Mouse (Mus musculus) heart, embryonic 15.5 days (tissue): Measurements from ENCODE around the gene Eya2. TPM values are rescaled to one million over a fixed set of nuclear protein-coding genes. Genes with fewer than 3 reads are reported as not detected.

ENCODE experiments used
- ATAC-seq: fragments of 200-750 bp; cut with Nextera tagmentation; replicated peaks from 2 replicates; pipeline ENCODE4 v1.8.0; 2017; ENCODE audit warnings: low read depth, moderate TSS enrichment; ENCODE audit not compliant: insufficient number of reproducible peaks, insufficient read depth, low FRiP score
- H3K27ac ChIP-seq: fragments of 300-500 bp; sonication (generic); 2 replicates; pipeline ENCODE4 v1.5.1; 2015; ENCODE audit warnings: mild to moderate bottlenecking, inconsistent platforms
- H3K27me3 ChIP-seq: fragments of 300-500 bp; sonication (generic); 2 replicates; pipeline ENCODE4 v1.6.1; 2015; ENCODE audit warnings: inconsistent platforms
- H3K36me3 ChIP-seq: fragments of 300-500 bp; sonication (generic); 2 replicates; pipeline ENCODE4 v1.6.1; 2015; ENCODE audit warnings: mild to moderate bottlenecking, inconsistent platforms
- H3K4me1 ChIP-seq: fragments of 300-500 bp; sonication (generic); replicated peaks from 2 replicates; pipeline ENCODE4 v1.6.1; 2015; ENCODE audit warnings: inconsistent platforms
- H3K4me2 ChIP-seq: fragments of 300-500 bp; sonication (generic); 2 replicates; pipeline ENCODE4 v1.6.1; 2015; ENCODE audit warnings: inconsistent platforms, mild to moderate bottlenecking, moderate library complexity
- H3K4me3 ChIP-seq: fragments of 300-500 bp; sonication (generic); 2 replicates; pipeline ENCODE4 v1.5.1; 2015; ENCODE audit warnings: mild to moderate bottlenecking, inconsistent platforms
- H3K9ac ChIP-seq: fragments of 300-500 bp; sonication (generic); 2 replicates; pipeline ENCODE4 v1.6.1; 2015; ENCODE audit warnings: mild to moderate bottlenecking, inconsistent platforms
- H3K9me3 ChIP-seq: fragments of 300-500 bp; sonication (generic); replicated peaks from 2 replicates; pipeline ENCODE4 v1.6.1; 2016; ENCODE audit warnings: inconsistent platforms
- WGBS: fragments of 180-500 bp; shearing (Covaris S2); methylation state at CpG from one replicate; pipeline ENCODE4 v1.1.7; 2015; ENCODE audit warnings: mixed read lengths; 5-methylcytosine and 5-hydroxymethylcytosine counted together
- polyA plus RNA-seq: library from polyadenylated mRNA; unstranded; fragments of >200 nt; fragmentation: Nextera tagmentation; extraction: Ambion mirVana; gene quantifications from 2 replicates; pipeline ENCODE4 v1.2.1, GENCODE M21; 2015

Gene Eya2
- polyA plus RNA-seq, 1 experiment from 2014 or later: 1.3 TPM

GRCm38 (mm10) chr2:165595676-165596070, 841 bp downstream of the Eya2 start:
- Histone ChIP-seq H3K36me3 (no peaks in the 10 kb centered on the region), H3K4me3 (peak overlapping the region; percentile 51), H3K9ac (no peak overlapping the region), H3K4me1 (peaks cover 10% of the 10 kb centered on the region), H3K4me2 (peak overlapping the region; percentile 78), H3K27me3 (peaks cover 70% of the 10 kb centered on the region), H3K9me3 (no peaks in the 10 kb centered on the region), H3K27ac (no peak overlapping the region)
- WGBS: 3% methylated on average over 13 of the region's 13 CpGs
- ATAC-seq: no peak

- Histone ChIP-seq H3K9me3 (no peaks in the 10 kb centered on the region), H3K27me3 (peaks cover 75% of the 10 kb centered on the region), H3K27ac (no peak overlapping the region), H3K4me3 (peak overlapping the region; percentile 51; the same call in 1 of the 2 replicates), H3K36me3 (no peaks in the 10 kb centered on the region), H3K4me1 (peaks cover 10% of the 10 kb centered on the region), H3K9ac (no peak overlapping the region), H3K4me2 (no peak overlapping the region)
- no peak for ATAC-seq
- 26% methylated on average over 11 of the region's 11 CpGs for WGBS
Observed at GRCm38 (mm10) chr2:165596141-165596540, 1.3 kb downstream of the Eya2 start.

DNA sequence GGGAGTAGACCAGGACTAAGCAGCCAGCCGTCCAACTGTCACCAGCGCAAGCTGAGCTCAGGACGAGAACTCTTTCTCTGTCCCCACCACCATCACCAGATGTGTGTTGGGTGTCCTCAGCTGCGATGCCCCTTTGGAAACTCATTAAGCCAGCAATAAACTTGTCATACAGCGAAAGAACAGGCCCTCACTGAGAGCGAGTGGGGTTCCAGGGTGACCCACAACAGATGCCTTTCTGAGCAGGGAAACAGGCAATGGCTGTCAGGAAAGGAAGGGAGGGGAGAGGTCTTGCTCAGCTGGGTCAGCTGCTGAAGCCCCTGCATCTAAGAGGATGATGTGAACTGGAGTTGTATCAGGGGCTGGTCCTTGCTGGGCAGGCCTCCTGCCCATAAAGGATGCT, 2.7 kb downstream of the Eya2 start:
- H3K9me3 ChIP-seq: no peaks in the 10 kb centered on the region
- H3K27ac ChIP-seq: no peak overlapping the region
- 72% methylated on average over 6 of the region's 6 CpGs for WGBS
- peaks cover 10% of the 10 kb centered on the region for H3K4me1 ChIP-seq
- peaks cover 79% of the 10 kb centered on the region for H3K27me3 ChIP-seq
- no peaks in the 10 kb centered on the region for H3K36me3 ChIP-seq
- no peak overlapping the region for H3K9ac ChIP-seq
- H3K4me3 ChIP-seq: no peak overlapping the region
- ATAC-seq: no peak
- no peak overlapping the region for H3K4me2 ChIP-seq

DNA sequence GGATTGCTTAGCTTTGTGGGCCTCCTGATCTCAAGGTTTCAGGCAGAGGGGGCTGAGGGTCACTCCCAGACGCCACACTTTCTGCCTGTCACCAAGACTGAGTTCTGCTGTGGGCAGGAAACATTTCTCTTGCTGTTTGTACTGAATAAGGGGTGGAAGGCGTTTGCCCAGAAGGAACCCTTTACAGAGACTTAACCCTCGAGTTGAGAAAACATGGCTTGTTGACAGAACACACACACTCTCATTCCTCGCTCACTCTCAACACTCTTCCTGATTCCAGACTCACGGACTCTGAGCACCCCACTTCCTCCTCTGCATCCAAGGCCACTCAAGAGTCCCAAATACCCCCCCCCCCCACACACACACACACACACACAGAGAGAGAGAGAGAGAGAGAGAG, 3.3 kb downstream of the Eya2 start:
- Histone ChIP-seq H3K36me3 (no peaks in the 10 kb centered on the region), H3K4me1 (peaks cover 10% of the 10 kb centered on the region), H3K27me3 (peaks cover 73% of the 10 kb centered on the region), H3K4me3 (no peak overlapping the region), H3K9ac (no peak overlapping the region), H3K4me2 (no peak overlapping the region), H3K27ac (no peak overlapping the region), H3K9me3 (no peaks in the 10 kb centered on the region)
- no peak for ATAC-seq
- 27% methylated on average over 5 of the region's 5 CpGs for WGBS

DNA sequence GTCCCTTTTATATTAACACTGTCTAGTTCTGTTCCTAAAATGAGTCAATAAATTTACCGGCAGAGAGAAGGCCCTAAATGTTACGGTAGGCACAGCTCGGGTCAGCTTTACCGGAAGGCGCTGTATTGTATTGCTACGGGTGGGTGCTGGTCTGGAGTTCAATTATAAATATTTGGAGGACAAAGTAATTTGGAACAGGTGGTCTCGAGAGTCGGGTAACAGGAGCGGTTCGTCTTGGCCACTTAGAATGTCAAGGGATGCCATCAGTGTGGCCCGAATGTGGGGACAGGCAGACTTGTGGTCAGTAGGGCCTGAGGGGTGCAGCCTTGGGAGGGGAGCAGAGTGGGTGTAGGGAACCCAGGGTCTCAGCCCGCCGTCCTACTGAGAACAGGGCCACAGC, 4.7 kb downstream of the Eya2 start:
- 71% methylated on average over 13 of the region's 13 CpGs for WGBS
- Histone ChIP-seq H3K27ac (no peak overlapping the region), H3K36me3 (no peaks in the 10 kb centered on the region), H3K4me3 (no peak overlapping the region), H3K27me3 (peaks cover 60% of the 10 kb centered on the region), H3K9ac (no peak overlapping the region), H3K9me3 (no peaks in the 10 kb centered on the region), H3K4me2 (no peak overlapping the region), H3K4me1 (peaks cover 9% of the 10 kb centered on the region)
- no peak for ATAC-seq

DNA sequence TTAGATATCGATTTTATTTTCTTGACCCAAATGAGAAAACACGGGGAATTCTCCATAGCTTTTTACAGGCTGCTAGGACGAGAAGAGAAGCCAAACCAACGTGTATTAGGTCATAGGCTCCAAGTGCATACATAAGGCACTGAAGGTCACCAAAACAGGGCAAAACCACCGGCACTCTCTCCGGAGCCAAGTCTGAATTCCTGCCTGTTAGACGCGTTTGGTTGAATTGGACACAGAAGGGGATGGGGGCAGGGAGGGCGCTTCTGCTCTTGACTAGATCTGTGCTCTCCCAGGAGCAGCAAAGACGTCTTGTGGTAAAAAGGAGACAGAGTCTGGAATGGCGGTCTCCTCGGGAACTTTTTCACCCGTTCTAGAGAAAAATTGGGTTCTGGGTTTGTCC, 6.1 kb downstream of the Eya2 start:
- ATAC-seq: no peak
- H3K4me2 ChIP-seq: no peak overlapping the region
- H3K9me3 ChIP-seq: no peaks in the 10 kb centered on the region
- H3K4me3 ChIP-seq: no peak overlapping the region
- no peaks in the 10 kb centered on the region for H3K36me3 ChIP-seq
- 34% methylated on average over 13 of the region's 13 CpGs for WGBS
- no peaks in the 10 kb centered on the region for H3K4me1 ChIP-seq
- H3K27ac ChIP-seq: no peak overlapping the region
- H3K27me3 ChIP-seq: peaks cover 46% of the 10 kb centered on the region
- no peak overlapping the region for H3K9ac ChIP-seq

DNA sequence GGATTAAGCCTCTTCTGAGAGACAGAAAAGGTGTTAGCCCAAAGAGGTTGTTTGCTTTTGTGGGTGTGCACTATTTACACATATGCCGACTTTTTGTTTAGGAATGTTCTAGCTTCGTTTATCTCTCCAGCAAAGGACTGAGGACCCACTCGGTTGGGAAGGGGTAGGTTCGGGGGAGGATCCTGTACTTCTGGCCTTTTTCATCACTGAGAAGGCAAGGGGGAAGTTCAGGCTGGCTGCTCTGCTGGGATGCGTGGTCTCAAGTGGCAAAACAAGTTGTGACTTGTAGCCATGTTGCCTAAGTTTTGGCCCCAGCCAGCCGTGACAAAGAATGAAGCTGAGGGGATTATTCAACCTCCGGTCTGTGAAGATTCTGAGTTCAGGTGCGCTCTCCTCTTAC, 6.8 kb downstream of the Eya2 start:
- Histone ChIP-seq H3K27me3 (peaks cover 41% of the 10 kb centered on the region), H3K4me1 (no peaks in the 10 kb centered on the region), H3K36me3 (no peaks in the 10 kb centered on the region), H3K27ac (no peak overlapping the region), H3K4me3 (no peak overlapping the region), H3K4me2 (no peak overlapping the region), H3K9ac (no peak overlapping the region), H3K9me3 (no peaks in the 10 kb centered on the region)
- no peak for ATAC-seq
- 45% methylated on average over 8 of the region's 8 CpGs for WGBS

DNA sequence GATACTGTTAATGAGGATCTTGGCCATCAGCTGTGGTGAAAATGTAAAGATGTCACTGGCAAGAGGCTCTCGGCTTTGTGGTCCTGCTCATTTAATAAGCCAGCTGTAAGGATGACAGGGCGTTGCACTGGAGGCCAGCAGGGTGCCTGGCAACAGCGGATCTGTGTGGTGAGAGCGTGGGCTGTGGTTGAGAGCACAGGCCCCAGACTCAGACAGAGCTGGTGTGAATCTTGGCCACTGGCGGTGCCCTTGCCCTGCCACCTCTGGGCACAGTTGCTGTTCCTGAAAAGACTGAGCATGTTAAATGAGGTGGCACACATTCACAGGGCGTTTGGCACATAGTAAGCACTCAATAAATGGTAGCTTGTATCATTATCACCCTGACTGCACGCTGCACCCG, 8.9 kb downstream of the Eya2 start:
- Histone ChIP-seq H3K27ac (no peak overlapping the region), H3K9me3 (no peaks in the 10 kb centered on the region), H3K9ac (no peak overlapping the region), H3K36me3 (no peaks in the 10 kb centered on the region), H3K4me3 (no peak overlapping the region), H3K4me1 (no peaks in the 10 kb centered on the region), H3K27me3 (peaks cover 22% of the 10 kb centered on the region), H3K4me2 (no peak overlapping the region)
- 69% methylated on average over 8 of the region's 8 CpGs for WGBS
- no peak for ATAC-seq

GRCm38 (mm10) chr2:165611551-165612253, 16.9 kb downstream of the Eya2 start:
- 78% methylated on average over 7 of the region's 7 CpGs for WGBS
- H3K9me3 ChIP-seq: no peaks in the 10 kb centered on the region
- H3K9ac ChIP-seq: no peak overlapping the region

DNA sequence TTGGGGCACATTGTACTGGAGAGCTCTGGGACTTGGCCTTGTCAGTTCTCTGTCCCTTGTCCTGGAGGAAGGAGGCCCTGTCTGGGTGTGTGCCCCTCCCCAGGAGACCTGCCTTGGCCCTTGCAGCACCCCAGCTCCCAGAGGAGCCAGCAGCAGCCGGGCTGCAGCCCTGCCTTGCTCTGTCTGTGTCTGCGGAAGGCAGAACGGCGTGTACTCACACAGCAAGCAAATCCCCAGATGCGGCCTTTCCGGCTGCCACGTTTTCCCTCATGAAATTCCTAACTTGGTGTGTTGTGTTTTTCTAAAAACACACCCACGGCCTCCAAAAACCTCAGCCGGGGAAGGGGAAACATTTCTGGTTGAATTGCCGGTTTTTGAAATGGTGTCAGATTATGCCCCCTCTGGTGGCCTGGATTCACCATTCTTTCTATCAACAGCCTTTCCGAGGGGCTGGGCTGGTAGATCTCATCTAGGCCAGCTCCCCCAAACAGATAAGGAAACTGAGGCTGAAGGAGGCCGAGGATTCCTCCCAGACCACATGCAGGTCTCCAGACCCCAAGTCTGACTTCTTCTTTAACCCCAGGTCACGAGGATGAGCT, 19.0 kb downstream of the Eya2 start:
- H3K9ac ChIP-seq: no peak overlapping the region
- H3K27ac ChIP-seq: no peak overlapping the region
- no peaks in the 10 kb centered on the region for H3K9me3 ChIP-seq
- H3K4me2 ChIP-seq: no peak overlapping the region
- no peaks in the 10 kb centered on the region for H3K36me3 ChIP-seq
- no peaks in the 10 kb centered on the region for H3K4me1 ChIP-seq
- WGBS: 60% methylated on average over 13 of the region's 13 CpGs
- H3K27me3 ChIP-seq: peaks cover 3% of the 10 kb centered on the region; the same call in 1 of the 2 replicates
- no peak for ATAC-seq
- H3K4me3 ChIP-seq: no peak overlapping the region

More at GRCm38 (mm10) chr2:165611551-165612253, 16.9 kb downstream of the Eya2 start:
- Histone ChIP-seq H3K4me3 (no peak overlapping the region), H3K27ac (no peak overlapping the region), H3K36me3 (no peaks in the 10 kb centered on the region), H3K4me2 (no peak overlapping the region), H3K4me1 (no peaks in the 10 kb centered on the region), H3K27me3 (peaks cover 4% of the 10 kb centered on the region)
- no peak for ATAC-seq

DNA sequence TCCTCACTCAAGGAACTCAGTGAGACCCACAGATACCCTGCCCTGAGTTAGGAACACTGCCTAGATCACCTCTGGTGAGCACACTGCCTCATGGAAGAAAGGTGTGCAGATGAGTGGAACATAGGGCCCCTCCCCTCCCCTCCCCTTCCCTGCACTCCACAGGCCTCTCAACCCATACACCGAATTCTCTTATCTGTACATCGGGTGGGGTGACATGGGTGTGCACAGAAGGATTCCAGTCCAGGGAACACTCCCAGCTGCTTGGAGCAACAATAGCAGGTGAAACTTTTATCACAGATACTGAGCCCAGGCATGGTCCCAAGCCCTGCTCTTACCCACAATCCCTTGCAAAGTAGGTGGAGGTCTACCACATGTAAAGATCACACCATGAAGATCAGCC, 26.7 kb downstream of the Eya2 start:
- Histone ChIP-seq H3K9ac (no peak overlapping the region), H3K4me2 (no peak overlapping the region), H3K9me3 (no peaks in the 10 kb centered on the region), H3K4me1 (no peaks in the 10 kb centered on the region), H3K27me3 (no peaks in the 10 kb centered on the region), H3K36me3 (no peaks in the 10 kb centered on the region), H3K27ac (no peak overlapping the region), H3K4me3 (no peak overlapping the region)
- WGBS: 60% methylated on average over 2 of the region's 2 CpGs
- ATAC-seq: no peak

DNA sequence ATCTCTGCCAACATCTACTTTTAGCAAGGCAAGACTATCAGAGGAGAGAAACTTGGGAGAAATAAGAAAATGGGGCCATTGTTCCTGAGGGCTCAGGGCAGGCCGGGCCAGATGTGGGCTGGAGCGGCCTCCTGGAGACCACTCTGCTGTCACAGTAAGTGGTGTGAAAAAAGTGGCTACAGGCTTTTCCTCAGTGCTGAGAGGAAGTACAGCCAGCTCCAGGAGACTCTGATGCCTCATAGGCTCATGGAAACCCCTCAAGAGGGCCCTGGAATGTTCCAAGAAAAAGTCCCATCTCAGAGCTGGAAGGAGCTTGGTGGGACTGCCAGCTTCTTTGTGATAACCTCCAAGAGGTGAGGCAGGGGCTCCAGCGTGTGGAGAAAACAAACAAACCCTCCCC, 27.8 kb downstream of the Eya2 start:
- no peak overlapping the region for H3K9ac ChIP-seq
- ATAC-seq: no peak
- 43% methylated on average over 3 of the region's 3 CpGs for WGBS
- no peak overlapping the region for H3K4me2 ChIP-seq
- no peaks in the 10 kb centered on the region for H3K4me1 ChIP-seq
- H3K27ac ChIP-seq: no peak overlapping the region
- no peaks in the 10 kb centered on the region for H3K27me3 ChIP-seq
- no peak overlapping the region for H3K4me3 ChIP-seq
- no peaks in the 10 kb centered on the region for H3K9me3 ChIP-seq
- H3K36me3 ChIP-seq: no peaks in the 10 kb centered on the region
